Mouse (Mus musculus) T-cell, adult 66 days (primary cell): ENCODE data around the gene Ptar1. TPM values are rescaled to one million over a fixed set of nuclear protein-coding genes. Genes with fewer than 3 reads are reported as not detected.

ENCODE experiments used
- total RNA-seq, 2 experiments: library from RNA; stranded (reverse); gene quantifications; 3 replicates in 1 of 2; 4 replicates in 1 of 2; pipeline ENCODE4 v1.2.4; 2023

Ptar1 gene
- total RNA-seq: 10 to 100 TPM; 24.2 to 39.8 TPM

DNA sequence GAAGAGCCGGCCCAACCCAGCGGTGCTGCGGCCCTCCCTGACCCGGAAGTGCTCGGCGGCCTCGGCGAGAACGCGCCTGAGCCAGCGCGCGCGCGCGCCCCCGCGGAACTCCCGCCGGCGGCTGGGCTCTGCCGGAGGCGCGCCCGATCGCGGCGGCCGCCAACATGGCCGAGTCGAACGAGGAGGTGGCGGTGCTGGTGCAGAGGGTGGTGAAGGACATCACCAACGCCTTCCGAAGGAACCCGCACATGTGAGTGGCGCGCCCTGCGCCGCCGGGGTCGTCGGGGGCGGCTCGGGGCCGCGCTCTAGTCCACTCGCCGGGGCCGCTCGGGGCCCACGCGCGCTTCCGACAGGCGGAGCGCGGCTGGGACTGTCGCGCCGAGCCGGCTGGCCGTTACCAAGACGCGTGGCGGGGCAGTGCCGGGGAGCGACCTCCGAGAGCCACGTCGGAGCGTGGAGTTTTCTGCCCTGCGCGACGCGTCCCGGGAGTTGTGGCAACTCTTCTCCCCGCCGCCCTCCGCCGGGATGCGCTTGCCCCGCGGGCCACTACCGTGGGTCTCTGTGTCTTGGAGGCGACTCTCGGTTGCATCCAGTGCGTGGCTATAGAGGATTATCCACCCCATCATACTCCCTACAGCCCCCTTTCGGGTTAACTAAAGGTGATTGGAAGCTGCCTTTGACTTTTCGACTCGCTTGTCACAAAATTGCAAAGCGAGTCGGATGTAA is at the start of gene Ptar1:
Ptar1 (plus strand) TSS at position 134 of the 726 bp plus-strand sequence.

GRCm38 (mm10) chr19:23652644-23653043 is 34.6 kb upstream of the Ptar1 start, which contains the start of gene 1700028P14Rik:
1700028P14Rik (minus strand) TSS chr19:23652812.

GRCm38 (mm10) chr19:23758554-23759321 is 71.5 kb downstream of the Ptar1 start, which contains the start of gene Apba1:
Apba1 (plus strand) TSS chr19:23758887.

Other genes starting within 250 kb of the Ptar1 start
- gene Mamdc2, start 239.0 kb upstream of the Ptar1 start, total RNA-seq: not detected
- gene 1700028P14Rik, start 34.6 kb upstream of the Ptar1 start, total RNA-seq: not detected
- gene Apba1, start 71.5 kb downstream of the Ptar1 start, total RNA-seq: under 1 TPM in 1 of 2 experiments, not detected in 1; 0.29 TPM